Mouse (Mus musculus): Measurements from ENCODE around the gene Arhgap24. TPM values are rescaled to one million over a fixed set of nuclear protein-coding genes. Genes with fewer than 3 reads are reported as not detected.

Gene Arhgap24
- total and polyA plus RNA-seq, 2 experiments = 4.6 to 6.9 TPM

DNA sequence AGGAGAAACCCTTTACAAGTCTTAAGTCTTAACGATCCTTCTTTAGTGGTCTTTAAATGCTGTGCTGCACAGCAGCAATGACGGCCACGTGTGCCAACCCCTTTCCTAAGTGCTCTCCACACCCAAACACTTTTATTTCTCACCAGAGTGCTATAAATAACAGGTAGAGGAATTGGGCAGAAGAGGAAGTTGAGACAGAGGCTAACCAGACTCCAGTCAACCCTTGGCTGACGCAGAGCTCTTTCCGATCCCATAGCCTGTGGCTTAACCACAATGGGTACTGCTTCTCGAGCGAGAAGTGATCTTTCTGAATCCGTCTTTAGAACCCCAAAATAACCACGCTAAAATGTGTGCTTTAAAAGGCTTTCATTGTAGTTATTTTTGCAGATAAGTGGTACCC is 296.7 kb downstream of the Arhgap24 start:
- H3K79me2 ChIP-seq (ENCODE audit: control insufficient read depth, insufficient read depth, low read length) = no peaks in the 10 kb centered on the region
- no peaks in the 10 kb centered on the region for H3K36me3 ChIP-seq (ENCODE audit: control insufficient read depth, insufficient read depth, low read length)
- H3K27me3 ChIP-seq (ENCODE audit: control insufficient read depth, insufficient read depth, low read length) = no peaks in the 10 kb centered on the region
- DNase-seq (ENCODE audit: extremely low read depth, low read depth, low spot score) = no peak
- WGBS = 84% methylated on average over 9 of the region's 9 CpGs
- no peak overlapping the region for H3K9ac ChIP-seq (ENCODE audit: low read depth, low read length)
- no peak overlapping the region for H3K27ac ChIP-seq (replicated peaks; ENCODE audit: insufficient read depth, low read depth, low read length)
- no peaks in the 10 kb centered on the region for H3K4me1 ChIP-seq (ENCODE audit: control insufficient read depth, insufficient read depth, low read length)
- TF ChIP-seq CTCF (IDR thresholded peaks at IDR 0.05; ENCODE audit: low read depth, low read length) (no peak), POLR2A (IDR thresholded peaks at IDR 0.05; ENCODE audit: extremely low read depth, insufficient read depth, low read length) (no peak)
- no peak overlapping the region for H3K4me3 ChIP-seq (ENCODE audit: insufficient read depth, low read depth, low read length)

DNA sequence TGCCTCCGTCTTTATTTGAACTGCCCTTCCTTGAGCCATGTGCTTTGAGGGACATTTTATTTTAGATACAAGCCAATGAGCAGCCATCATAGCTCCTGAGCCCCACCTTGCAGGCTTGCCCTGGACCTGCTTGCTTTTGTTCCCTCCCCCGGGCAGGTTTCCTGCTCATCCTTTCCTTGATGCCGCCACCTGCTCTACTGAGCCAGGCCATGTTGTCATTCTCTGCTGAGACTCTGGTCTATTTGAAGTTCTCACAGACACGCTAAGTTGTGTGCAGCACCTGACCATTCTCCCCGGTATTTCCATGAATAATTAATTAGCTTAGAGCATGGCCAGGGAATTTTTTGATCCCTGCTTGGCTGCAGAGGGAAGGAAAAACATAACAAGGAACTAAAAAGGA is 297.1 kb downstream of the Arhgap24 start:
- Histone ChIP-seq H3K9ac (ENCODE audit: low read depth, low read length) (no peak overlapping the region), H3K79me2 (ENCODE audit: control insufficient read depth, insufficient read depth, low read length) (no peaks in the 10 kb centered on the region), H3K36me3 (ENCODE audit: control insufficient read depth, insufficient read depth, low read length) (no peaks in the 10 kb centered on the region), H3K4me1 (ENCODE audit: control insufficient read depth, insufficient read depth, low read length) (no peaks in the 10 kb centered on the region), H3K4me3 (ENCODE audit: insufficient read depth, low read depth, low read length) (no peak overlapping the region), H3K27me3 (ENCODE audit: control insufficient read depth, insufficient read depth, low read length) (no peaks in the 10 kb centered on the region), H3K27ac (replicated peaks; ENCODE audit: insufficient read depth, low read depth, low read length) (no peak overlapping the region)
- TF ChIP-seq POLR2A (IDR thresholded peaks at IDR 0.05; ENCODE audit: extremely low read depth, insufficient read depth, low read length) = no peak
- no peak for TF ChIP-seq CTCF (IDR thresholded peaks at IDR 0.05; ENCODE audit: low read depth, low read length)
- 81% methylated on average over 5 of the region's 5 CpGs for WGBS
- DNase-seq (ENCODE audit: extremely low read depth, low read depth, low spot score) = no peak

DNA sequence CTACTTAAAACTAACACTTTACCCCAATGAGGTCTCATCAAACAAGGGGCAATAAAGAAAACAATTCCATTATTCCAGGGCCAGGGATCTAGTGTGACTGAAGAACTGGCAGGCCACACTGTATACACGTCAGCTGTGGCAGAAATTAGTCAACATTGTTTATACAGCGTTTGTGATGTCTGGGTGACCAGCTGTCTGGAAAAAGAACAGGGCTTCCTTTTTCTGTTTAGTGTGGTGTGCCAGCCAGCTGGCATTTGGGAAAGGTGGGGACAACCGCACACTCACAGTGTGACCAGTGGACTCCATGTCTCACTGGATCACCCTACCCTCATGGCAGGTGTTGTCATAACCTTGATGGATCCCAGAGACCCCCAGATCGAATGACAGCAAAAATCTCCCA is 302.4 kb downstream of the Arhgap24 start:
- TF ChIP-seq CTCF (IDR thresholded peaks at IDR 0.05; ENCODE audit: low read depth, low read length) = no peak
- TF ChIP-seq POLR2A (IDR thresholded peaks at IDR 0.05; ENCODE audit: extremely low read depth, insufficient read depth, low read length) = no peak
- H3K4me3 ChIP-seq (ENCODE audit: insufficient read depth, low read depth, low read length) = no peak overlapping the region
- DNase-seq (ENCODE audit: extremely low read depth, low read depth, low spot score) = peak; percentile 15
- no peaks in the 10 kb centered on the region for H3K27me3 ChIP-seq (ENCODE audit: control insufficient read depth, insufficient read depth, low read length)
- no peaks in the 10 kb centered on the region for H3K4me1 ChIP-seq (ENCODE audit: control insufficient read depth, insufficient read depth, low read length)
- H3K79me2 ChIP-seq (ENCODE audit: control insufficient read depth, insufficient read depth, low read length) = no peaks in the 10 kb centered on the region
- H3K9ac ChIP-seq (ENCODE audit: low read depth, low read length) = no peak overlapping the region
- WGBS = 44% methylated on average over 4 of the region's 4 CpGs
- H3K36me3 ChIP-seq (ENCODE audit: control insufficient read depth, insufficient read depth, low read length) = no peaks in the 10 kb centered on the region
- H3K27ac ChIP-seq (replicated peaks; ENCODE audit: insufficient read depth, low read depth, low read length) = no peak overlapping the region

DNA sequence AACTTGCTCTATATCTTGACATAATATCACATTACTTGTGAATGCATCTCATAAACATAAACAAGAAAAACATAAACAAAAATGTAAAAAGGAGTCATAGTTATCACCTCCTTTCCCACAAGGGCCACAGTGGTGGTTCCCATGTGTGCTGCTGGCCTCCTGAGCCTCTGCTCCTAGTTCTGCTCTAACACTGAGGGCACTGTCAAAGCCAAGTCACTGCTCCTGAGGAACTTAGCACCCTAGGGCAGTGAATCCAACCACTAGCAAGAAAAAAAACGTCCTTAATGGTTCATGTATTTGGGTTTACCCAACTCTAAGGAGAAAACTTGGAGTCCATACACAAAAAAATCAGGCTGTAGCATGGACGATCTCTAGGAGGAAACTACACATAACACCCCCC is 304.9 kb downstream of the Arhgap24 start:
- H3K36me3 ChIP-seq (ENCODE audit: control insufficient read depth, insufficient read depth, low read length) = no peaks in the 10 kb centered on the region
- H3K4me1 ChIP-seq (ENCODE audit: control insufficient read depth, insufficient read depth, low read length) = no peaks in the 10 kb centered on the region
- no peak overlapping the region for H3K27ac ChIP-seq (replicated peaks; ENCODE audit: insufficient read depth, low read depth, low read length)
- WGBS = 70% methylated on average over 2 of the region's 2 CpGs
- H3K79me2 ChIP-seq (ENCODE audit: control insufficient read depth, insufficient read depth, low read length) = no peaks in the 10 kb centered on the region; the same call in 1 of the 2 replicates
- no peak overlapping the region for H3K9ac ChIP-seq (ENCODE audit: low read depth, low read length)
- TF ChIP-seq CTCF (IDR thresholded peaks at IDR 0.05; ENCODE audit: low read depth, low read length) = no peak
- no peak for TF ChIP-seq POLR2A (IDR thresholded peaks at IDR 0.05; ENCODE audit: extremely low read depth, insufficient read depth, low read length)
- H3K27me3 ChIP-seq (ENCODE audit: control insufficient read depth, insufficient read depth, low read length) = no peaks in the 10 kb centered on the region
- no peak overlapping the region for H3K4me3 ChIP-seq (ENCODE audit: insufficient read depth, low read depth, low read length)
- no peak for DNase-seq (ENCODE audit: extremely low read depth, low read depth, low spot score)

DNA sequence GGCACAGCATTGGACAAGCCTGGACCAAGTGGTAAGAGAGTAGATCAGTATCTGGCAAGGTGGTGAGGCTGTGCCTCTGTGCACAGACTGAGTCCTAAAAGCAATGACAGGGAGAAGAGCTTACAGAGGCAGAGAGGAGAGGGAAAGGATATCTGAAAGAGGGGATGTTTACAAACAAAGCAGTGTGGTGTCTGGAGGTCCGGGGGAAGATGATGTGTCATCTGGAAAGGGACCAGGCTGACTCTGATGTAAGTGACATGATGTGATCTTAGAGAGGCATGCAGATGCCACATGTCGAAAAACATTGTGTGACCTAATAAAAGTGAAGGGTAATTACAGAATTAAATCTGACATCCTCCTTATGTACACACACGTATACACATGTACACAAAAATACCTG is 307.2 kb downstream of the Arhgap24 start:
- no peak overlapping the region for H3K27ac ChIP-seq (replicated peaks; ENCODE audit: insufficient read depth, low read depth, low read length)
- peak; percentile 20 for DNase-seq (ENCODE audit: extremely low read depth, low read depth, low spot score)
- WGBS = 71% methylated on average over 3 of the region's 3 CpGs
- H3K9ac ChIP-seq (ENCODE audit: low read depth, low read length) = no peak overlapping the region
- H3K4me1 ChIP-seq (ENCODE audit: control insufficient read depth, insufficient read depth, low read length) = no peaks in the 10 kb centered on the region
- no peak for TF ChIP-seq POLR2A (IDR thresholded peaks at IDR 0.05; ENCODE audit: extremely low read depth, insufficient read depth, low read length)
- H3K79me2 ChIP-seq (ENCODE audit: control insufficient read depth, insufficient read depth, low read length) = no peaks in the 10 kb centered on the region; the same call in 1 of the 2 replicates
- H3K36me3 ChIP-seq (ENCODE audit: control insufficient read depth, insufficient read depth, low read length) = no peaks in the 10 kb centered on the region
- no peak overlapping the region for H3K4me3 ChIP-seq (ENCODE audit: insufficient read depth, low read depth, low read length)
- H3K27me3 ChIP-seq (ENCODE audit: control insufficient read depth, insufficient read depth, low read length) = no peaks in the 10 kb centered on the region

DNA sequence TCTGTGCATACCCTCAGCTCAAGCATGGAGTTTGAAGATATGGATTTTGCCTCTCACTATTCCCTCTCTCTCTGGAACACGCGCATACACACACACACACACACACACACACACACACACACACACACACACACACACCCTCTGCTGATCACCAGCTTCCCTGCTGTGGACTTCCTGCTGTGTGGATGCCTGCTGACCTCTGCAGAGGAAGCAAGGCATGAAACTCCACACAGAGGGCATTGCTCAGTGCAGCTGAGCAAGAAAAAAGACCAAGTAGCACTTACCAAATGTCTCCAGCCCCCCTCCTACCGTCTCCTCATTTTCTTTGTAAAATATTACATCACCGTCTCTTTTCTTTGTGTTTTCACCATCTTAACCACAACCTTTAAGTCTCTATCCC is 310.1 kb downstream of the Arhgap24 start:
- Histone ChIP-seq H3K27me3 (ENCODE audit: control insufficient read depth, insufficient read depth, low read length) (no peaks in the 10 kb centered on the region), H3K4me3 (ENCODE audit: insufficient read depth, low read depth, low read length) (no peak overlapping the region), H3K79me2 (ENCODE audit: control insufficient read depth, insufficient read depth, low read length) (no peaks in the 10 kb centered on the region; the same call in 1 of the 2 replicates), H3K4me1 (ENCODE audit: control insufficient read depth, insufficient read depth, low read length) (no peaks in the 10 kb centered on the region), H3K27ac (replicated peaks; ENCODE audit: insufficient read depth, low read depth, low read length) (no peak overlapping the region), H3K9ac (ENCODE audit: low read depth, low read length) (no peak overlapping the region), H3K36me3 (ENCODE audit: control insufficient read depth, insufficient read depth, low read length) (no peaks in the 10 kb centered on the region)
- 77% methylated on average over 4 of the region's 4 CpGs for WGBS
- DNase-seq (ENCODE audit: extremely low read depth, low read depth, low spot score) = no peak
- TF ChIP-seq CTCF (IDR thresholded peaks at IDR 0.05; ENCODE audit: low read depth, low read length) (no peak), POLR2A (IDR thresholded peaks at IDR 0.05; ENCODE audit: extremely low read depth, insufficient read depth, low read length) (no peak)
